Mouse (Mus musculus): ENCODE measurements around the gene Lama1.

Lama1 gene

DNA sequence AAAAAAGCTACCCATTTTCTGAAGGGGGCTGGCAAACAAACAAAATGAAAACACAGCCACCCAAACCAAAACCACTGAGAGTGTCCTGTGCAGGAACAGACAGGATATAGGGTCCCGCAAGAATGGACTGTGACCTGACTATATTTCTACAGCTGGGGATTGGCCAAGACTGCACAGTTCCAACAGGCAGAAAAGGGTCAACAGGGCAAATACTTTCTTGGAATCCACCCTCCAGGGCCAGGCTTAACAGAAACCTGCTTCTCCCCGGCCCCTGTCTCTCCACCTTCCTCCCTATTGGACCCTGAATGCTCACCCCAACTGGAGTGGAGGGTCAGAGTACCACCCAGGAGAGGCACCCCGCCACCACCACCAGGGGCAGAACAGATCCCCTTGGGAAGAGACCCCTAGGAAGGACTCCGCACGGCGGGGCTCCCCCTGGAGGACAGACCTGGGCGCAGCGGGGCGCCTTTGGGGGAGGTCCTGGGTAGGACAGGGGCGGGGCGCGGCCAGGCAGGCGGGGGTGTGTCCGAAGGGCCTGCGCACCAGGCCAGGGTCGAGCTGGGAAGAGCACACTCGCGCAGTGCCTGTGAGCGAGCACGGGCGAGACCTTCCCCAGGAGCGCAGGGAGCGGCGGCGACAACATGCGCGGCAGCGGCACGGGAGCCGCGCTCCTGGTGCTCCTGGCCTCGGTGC, at the start of gene Lama1:
Gene Lama1 (plus strand): TSS at position 566 of the 693 bp plus-strand sequence.
- DNase-seq (ENCODE audit: low spot score) = peak; percentile 76

DNA sequence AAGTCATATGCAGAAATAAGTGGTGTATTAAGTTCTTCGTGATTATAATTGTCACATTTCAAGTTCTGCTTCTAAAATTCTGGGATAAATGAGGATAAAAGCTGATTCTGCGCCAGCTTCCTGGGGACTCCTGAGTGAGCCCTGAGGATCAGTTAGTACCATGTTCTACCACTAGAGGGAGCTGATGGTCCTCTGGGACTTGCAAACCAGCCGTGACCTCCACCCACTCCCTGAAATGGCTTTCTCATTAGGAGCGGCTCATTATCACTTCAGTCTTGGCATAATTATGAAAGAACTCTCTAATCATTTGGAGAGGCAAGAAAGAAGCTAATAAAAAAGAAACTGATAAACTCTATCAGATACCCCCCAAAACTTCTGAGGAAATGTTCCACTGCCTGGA, 45.6 kb upstream of the Lama1 start:
- peak; percentile 52 for DNase-seq (ENCODE audit: low spot score)

DNA sequence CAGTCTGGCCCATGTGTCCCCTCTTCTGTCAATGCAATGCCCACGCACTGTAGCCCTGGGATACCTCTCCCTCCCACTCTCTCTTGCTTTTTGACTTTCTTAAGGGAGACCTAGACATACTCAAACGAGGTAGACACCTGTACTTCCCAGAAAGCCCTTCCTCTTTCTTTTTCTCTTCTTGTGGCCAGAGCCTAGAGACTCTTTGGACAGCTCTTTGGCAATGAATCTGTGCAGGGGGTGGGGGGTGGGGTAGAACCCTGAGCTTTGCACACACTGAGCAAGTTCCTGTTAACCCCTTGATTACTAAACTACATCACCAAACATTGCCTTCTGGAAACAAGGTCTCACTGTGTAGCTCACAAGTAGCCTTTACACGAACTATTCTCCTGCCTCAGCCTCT, 32.8 kb upstream of the Lama1 start:
- no peak for DNase-seq (ENCODE audit: low spot score)

DNA sequence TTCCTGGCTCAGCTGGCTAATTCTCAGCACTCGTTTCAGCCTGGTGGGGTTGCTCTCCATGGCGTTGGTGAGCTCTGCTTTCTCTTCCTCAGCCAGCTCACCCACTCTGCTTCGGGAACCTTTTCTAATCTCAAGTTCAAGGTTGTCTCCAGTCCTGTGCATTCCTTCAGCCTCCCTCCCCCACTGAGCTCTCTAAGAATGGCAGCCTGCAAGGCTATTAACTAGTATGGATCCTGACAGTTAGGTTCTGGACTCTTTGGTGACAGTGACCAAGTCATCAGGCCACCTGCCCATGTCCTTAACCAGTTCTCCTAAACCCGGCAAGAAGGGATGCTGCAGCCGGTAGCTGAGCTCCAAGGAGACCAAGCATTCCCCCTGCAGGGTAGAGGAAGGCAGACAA, 30.1 kb upstream of the Lama1 start:
- no peak for DNase-seq (ENCODE audit: low spot score)

DNA sequence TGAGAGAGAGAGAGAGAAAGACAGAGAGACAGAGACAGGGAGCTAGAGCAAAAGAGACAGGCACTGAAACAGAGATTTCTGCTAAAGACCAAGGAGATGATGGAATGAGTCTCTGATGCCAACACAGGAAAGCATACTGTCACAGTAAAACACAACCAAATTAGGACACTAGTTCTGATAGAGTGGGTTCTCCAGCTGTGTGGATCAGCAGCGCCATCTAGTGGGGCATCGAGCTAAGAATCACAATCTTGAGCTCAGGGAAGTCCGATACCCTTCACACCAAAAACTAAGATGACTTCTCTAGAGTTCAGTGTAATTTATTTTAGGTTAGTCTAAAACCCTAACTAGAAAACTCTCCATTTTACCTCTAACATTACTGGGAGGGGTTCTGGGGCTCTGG, 29.1 kb upstream of the Lama1 start:
- peak; percentile 49 for DNase-seq (ENCODE audit: low spot score)

DNA sequence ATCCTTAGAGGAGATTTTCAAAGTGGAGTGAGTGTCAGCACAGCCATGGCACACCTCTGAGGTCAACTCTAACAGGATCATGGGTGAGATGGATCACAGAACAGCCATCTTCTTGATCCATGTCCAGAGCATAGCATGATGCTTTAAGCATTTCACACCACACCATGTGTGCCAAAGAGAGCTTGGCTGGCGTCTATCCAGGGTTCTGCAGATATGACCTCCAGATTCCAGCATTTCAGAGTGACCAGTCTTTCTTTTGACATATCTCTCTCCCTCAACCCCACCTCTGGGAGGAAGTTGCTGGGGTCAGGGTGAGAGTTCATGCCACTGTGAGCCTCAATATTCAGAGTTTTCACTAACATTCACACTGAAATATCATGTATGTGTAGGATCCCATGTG, 18.5 kb upstream of the Lama1 start:
- no peak for DNase-seq (ENCODE audit: low spot score)

DNA sequence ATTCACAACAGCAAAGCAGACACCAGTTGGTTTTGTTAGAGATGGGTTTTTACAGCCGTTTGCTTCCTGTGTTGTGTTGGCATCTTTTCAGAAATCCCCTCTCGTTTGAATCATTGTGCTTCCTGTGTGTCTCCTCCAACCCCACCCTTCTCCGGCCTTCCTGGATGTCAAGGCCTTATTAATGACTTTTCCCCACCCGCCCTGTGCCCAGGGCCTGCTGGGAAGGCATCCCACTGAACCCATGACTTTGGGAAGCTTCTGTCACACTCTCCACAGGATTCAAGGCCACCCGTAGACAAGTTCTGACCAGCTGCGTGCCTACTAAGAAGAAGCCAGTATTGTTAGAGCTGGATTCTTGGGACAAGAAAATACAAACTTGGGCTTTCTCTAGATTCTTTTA, 16.0 kb upstream of the Lama1 start:
- DNase-seq (ENCODE audit: low spot score) = no peak

DNA sequence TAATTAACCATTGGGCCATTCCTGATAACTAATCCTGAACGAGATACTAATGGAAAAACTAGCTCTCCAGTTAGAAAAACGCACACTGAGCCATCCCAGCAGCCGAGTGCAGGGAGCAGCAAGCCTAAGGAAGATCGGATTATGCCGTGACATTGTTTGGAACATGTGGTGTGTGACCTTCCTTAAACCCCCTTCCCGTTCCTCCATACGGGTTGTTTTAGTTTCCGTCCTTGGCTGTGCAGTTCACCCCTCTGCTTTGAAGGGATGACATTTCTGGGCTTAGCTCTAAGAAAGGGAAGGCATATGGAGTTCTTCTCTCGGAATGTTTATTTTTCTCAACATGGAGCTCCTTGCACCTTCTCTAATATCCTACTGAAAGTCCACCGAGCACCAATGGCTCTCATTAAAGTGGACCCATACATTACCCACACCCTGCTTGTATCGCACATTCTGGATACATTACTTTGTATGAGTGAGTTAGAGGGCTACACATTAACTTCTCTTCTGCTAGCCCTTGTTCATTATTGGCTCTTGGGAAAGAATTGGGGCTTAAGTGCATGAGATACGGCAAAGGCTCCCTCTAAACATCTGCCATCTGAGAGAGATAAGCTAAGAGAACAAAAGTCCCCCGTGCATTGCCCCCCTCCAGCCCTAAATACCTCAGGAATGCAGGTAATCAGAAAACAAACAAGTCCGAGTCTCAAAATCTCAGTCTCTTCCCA, 11.9 kb upstream of the Lama1 start:
- DNase-seq (ENCODE audit: low spot score) = no peak

DNA sequence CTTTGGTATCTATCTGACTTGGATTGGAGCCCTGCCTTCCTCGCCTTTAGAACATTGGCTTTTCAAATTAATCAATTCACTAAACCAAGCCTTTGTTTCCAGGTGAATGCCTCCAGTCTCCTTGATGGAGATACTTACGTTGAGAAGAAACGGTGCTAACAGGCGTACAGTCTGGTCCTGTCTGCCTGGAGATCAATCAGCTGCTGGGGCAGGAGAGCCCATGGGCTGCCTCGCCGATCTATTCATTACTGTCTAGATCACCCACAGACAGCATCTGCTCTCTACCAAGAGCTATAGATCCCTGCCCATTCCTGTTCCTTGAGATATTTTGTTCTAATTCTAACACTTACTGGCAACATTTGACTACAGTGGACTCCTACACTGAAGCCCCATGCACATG, 9.6 kb upstream of the Lama1 start:
- no peak for DNase-seq (ENCODE audit: low spot score)

DNA sequence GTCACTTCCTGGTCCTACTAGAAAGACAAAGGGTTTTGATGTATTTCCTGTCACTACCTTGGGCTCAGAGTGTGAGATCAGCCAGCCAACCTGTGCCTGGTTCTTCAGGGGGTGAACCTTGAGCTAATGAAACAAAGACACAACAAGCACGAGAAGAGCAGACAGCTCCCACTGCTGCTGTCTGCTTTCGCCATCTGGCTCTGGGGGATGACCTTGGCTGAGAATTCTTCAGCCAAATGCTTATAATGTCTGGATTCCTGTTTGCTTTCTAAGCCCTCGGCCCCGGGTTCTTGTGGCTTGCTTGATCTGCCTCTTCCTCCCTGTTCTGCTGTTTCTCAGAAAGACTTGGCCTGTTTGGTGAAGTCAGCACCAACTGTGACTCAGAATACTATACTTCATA, 6.4 kb upstream of the Lama1 start:
- DNase-seq (ENCODE audit: low spot score) = no peak

DNA sequence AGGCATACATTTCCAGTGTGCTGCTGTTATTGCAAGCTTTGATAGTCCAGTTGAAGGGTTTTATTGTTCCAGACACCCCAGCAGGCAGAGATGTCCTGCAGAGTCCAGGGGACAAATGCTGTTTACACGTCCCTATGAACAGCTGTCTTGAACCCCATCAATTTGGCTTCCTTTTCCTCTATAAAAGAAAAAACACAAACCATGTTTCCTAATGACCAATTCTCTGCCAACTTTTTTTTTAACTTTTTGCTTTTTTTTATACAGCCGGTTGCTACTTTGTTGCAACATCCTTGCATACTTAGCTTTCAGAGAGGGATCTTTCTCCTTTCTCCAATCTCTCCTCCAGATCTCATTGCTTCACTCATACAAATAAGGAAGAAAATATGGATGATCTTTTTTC, 4.4 kb upstream of the Lama1 start:
- DNase-seq (ENCODE audit: low spot score) = no peak

DNA sequence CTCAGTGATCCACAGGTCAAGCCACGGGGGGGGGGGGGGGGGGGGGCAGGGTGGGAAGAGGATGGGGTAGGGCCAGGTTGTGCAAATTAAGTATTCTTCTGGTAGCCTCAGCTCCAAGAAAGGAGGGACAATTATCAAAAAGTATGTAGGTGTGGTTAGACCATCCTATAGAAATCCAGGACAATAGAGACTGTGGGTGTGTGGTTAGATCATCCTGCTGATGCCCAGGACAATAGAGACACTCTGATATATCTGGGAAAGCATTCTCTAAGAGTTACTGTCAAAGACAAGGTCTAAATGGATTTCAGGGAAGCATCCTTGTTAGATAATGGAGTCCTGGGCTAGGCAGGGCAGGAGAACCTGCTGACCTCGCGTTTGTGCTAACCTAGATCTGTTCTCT, 3.2 kb upstream of the Lama1 start:
- no peak for DNase-seq (ENCODE audit: low spot score)

DNA sequence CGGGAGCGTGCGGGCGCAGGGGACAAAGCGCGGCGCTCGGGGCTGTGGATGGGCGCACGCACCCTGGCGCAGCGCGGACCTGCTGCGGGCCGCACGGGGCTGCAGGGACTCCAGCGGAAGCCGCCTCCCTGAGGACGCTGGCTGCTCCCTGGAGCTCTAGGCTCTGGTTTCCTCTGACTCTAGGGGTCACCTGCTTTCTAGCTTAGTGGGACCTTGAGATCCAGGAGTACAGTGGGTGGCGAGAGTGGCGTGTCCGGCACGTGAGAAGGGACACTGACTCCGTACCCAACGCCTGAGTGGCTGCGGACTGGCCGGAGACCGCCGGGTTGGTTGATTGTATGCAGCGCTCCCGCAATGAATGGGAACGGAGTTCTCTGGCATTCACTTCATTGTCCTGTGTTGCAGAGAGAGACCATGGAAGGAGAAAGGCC, 417 bp downstream of the Lama1 start:
- no peak for DNase-seq (ENCODE audit: low spot score)

DNA sequence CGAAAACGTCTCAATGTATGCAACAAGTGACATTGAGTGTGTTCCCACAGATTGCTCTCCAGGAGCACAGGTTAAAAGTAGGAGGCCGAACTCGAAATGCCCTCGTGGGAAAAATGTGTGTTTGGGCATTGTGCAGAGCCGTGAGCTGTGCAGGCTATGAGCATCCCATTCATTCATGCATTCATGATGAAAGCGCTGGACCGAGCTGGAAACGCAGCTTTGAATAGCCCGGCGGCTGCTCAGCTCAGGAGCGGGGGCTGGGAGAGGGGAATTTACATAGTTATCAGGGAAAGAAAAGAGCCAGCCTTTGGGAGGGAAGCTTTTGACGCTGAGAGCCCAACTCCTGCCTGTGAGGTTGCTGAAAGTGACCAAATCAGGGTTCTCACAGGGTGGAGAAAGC, 1.2 kb downstream of the Lama1 start:
- no peak for DNase-seq (ENCODE audit: low spot score)

DNA sequence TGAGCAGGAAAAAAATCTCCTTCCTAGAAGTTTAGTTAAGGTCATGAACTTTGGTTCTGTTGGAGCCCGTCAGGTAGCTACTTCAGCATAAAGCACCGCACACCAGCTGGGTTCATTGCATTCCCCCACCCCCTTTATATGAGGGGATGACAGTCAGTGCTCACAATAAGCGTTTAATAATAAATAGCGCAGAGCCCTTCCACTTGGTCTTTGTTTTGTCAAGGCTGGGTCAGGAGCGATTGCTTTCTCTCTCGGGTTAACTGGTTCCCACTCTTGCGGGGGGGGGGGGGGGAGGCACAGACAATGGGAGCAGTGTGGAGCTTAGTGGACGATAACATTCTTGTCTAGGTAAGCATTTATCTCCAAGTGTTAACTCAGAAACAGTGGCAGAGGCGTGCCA, 4.7 kb downstream of the Lama1 start:
- no peak for DNase-seq (ENCODE audit: low spot score)

DNA sequence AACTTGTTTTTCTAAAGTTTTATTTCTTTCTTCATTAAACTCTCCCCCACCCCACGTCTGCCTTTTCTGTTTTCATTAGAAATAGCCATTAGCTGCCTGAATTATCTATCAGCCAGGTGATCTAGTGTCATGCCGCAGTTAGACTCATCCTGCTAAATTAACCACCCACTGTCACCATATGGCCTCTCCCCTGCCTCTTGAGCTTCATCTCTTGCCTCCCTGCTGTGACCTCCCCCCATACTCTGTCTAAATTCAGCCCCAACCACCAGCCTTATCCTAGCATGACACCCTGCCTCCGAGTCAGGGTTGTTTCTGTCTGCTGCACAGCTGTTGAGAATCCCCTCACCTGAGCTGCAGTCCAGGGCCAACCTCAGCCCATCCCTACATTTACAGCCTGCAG, 5.9 kb downstream of the Lama1 start:
- DNase-seq (ENCODE audit: low spot score) = no peak

DNA sequence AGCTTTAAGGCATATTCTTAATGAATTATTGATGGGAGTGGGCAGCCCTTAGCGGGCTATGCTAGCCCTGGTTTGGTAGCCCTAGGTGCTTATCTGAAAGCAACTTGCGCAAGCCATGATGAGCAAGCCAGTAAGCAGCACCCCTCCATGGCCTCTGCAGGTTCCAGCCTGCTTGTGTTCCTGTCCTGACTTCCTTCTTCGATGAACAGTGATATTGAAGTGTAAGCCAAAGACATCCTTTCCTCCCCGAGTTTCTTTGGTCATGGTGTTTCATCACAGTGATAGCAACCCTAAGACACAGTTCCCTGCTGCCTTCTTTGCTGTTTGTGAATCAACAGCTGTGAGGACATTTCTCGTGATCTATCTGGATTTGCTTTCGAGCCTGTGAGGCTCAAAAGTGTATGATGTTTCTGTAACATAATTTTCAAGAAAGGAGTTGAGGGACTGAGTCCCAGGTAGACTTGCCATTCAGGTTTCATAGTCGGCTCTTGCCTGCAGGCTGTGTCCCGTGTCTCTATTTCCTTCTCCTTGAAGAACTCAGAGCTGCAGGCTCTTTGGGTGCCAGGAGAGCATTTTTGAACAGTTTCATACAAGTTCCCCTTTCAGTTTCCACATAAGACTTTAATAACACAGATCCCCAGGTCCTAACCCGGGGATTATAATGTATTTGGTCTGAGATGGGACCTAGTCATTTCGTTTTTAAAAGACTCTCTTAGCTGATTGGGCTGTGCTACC, 8.1 kb downstream of the Lama1 start:
- no peak for DNase-seq (ENCODE audit: low spot score)

DNA sequence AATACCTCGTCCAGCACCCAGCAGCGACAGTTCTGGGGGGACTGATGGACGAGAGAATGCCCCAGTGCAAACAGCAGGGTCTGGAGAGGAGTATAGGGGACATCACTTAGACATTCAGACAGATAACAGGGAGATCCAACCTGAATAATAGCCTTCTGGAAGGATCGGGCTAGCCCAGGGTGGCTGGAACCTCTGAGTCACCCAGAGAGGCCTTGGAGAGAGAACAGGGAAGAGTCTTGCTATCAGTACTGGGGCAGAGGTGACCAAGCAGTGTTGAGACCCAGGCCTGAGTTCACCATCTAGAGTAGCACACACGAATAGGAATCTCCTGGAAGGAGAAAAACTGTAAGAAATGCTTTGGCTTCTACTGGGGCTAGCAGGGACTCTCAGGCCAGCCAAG, 9.3 kb downstream of the Lama1 start:
- no peak for DNase-seq (ENCODE audit: low spot score)

DNA sequence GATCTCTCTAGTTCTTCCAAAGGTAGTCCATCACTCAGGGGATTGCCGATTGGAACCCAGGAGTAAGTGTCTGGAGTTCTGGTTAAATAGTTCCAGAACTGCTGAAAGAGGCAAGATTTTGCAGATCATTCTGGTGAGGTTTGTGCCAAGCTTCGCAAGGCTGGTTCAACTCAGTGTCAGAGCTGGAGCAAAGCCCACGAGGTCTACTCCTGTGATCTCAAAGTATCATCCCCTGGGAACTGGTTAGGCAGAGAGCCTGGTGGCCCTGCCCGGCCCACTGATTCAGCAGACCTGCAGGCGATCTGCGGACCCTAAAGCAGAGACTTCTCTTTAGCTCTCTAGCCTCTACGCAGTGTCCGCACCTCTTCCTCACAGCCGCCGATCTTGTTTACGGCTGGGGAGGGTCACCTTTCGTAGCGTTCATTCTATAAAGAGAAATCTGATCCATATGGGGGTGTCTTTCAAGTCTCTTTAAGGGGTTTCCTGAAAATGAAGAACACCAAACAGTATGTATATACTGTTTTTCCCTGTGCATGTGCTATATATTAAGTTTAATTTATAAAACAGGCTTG, 10.8 kb downstream of the Lama1 start:
- no peak for DNase-seq (ENCODE audit: low spot score)

DNA sequence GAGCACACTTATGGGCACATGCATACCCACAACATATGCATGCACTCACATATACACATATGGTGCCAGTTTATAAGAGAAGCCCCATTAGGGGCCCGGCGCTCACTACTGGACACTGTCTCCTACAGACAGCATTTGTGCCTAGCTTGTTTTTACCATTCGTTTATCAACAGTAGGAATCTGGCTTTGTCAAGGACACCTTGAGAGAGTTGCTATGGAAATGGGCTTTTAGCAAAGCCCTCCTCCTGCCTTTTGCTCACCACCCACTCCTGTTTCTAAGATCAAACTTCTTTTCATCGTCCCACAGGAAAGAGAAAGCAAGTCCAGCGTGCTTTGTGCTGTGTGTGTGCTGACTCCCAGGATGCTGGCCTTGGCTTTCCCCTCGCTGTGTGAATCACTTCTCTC, 13.3 kb downstream of the Lama1 start:
- DNase-seq (ENCODE audit: low spot score) = no peak

DNA sequence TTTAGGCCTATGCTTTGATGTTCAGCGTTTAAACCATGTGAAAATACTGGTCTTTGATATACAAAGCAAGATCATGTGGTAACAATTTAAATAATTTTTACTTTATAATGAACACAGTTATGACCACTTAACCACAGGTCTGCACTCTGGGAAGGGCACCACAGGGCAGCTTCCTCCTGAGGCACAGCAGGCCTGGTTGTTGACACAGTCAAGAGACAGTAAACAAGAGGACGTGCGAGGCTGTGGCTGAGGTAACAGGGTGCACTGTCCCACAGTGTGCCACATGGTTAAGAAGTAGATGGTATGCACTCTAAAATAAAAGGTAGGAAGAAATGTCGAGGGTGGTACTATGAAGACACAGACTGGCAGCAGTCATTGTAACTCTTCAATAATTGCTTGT, 14.3 kb downstream of the Lama1 start:
- DNase-seq (ENCODE audit: low spot score) = no peak

DNA sequence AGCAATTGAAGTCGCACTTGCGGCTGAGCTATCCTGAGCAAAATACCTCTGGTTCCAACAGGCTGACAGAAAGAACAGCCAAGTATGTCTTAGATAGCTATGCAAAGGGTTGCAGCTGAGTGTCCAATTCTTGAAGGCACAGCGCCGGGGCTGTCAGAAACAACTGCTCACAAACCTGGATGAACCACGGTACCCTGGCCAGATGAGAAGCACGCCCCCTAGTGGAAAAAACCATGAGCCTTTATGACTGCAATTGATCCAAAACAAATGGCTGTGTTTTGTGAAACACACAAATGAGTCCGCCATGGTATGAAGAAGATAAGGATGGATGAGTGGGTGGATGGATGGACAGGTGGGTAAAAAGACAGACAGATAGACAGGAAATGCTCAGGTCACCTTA, 15.9 kb downstream of the Lama1 start:
- DNase-seq (ENCODE audit: low spot score) = no peak

DNA sequence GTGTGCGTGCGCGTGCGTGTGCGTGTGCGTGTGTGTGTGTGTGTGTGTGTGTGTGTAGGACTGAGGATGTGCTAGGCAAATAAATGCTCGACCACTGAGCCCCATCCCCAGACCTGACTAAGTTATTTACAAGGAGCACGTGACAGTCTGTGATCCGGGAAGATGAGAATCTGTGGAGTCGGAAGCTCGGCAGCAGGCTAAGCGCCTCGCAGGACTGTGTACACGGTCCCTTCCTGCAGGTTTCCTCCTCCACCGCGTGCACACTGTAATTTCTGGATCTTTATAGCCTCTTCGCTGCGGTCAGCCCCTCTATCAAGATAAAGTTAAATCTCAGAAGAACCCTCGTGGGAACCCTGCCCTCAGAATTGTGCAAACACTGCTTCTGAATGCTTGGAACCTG, 18.4 kb downstream of the Lama1 start:
- DNase-seq (ENCODE audit: low spot score) = no peak
